Mouse (Mus musculus) lung, postnatal 4 days (tissue): Measurements from ENCODE around the gene Ankef1.

Source experiments
- DNase-seq, 2 experiments: peaks; one replicate each; pipeline ENCODE4 v3.0.0; 2021

Gene Ankef1

GRCm38 (mm10) chr2:136501651-136502050 lies at the start of gene Ankef1:
Gene Ankef1 (plus strand): TSS chr2:136501910.
- DNase-seq, result no peak

- DNase-seq, result no peak
These were observed 45.2 kb upstream of the Ankef1 start for GRCm38 (mm10) chr2:136456468-136456867.

GRCm38 (mm10) chr2:136456875-136457274 lies 44.8 kb upstream of the Ankef1 start:
- no peak for DNase-seq

- DNase-seq, result no peak
These were observed 24.1 kb upstream of the Ankef1 start for GRCm38 (mm10) chr2:136477656-136478055.

GRCm38 (mm10) chr2:136482269-136482668 lies 19.4 kb upstream of the Ankef1 start:
- no peak for DNase-seq

- DNase-seq, result no peak
These were observed 18.7 kb upstream of the Ankef1 start for GRCm38 (mm10) chr2:136483058-136483457.

- no peak for DNase-seq
These were observed 16.8 kb upstream of the Ankef1 start for GRCm38 (mm10) chr2:136484955-136485354.

GRCm38 (mm10) chr2:136485401-136485800 lies 16.3 kb upstream of the Ankef1 start:
- DNase-seq, result no peak

- DNase-seq, result peak in 1 of 2 experiments; percentile 61
These were observed 15.7 kb upstream of the Ankef1 start for GRCm38 (mm10) chr2:136485815-136486619.

- DNase-seq, result no peak
These were observed 14.7 kb upstream of the Ankef1 start for GRCm38 (mm10) chr2:136486986-136487385.

GRCm38 (mm10) chr2:136511073-136511472 lies 9.4 kb downstream of the Ankef1 start:
- no peak for DNase-seq

- no peak for DNase-seq
These were observed 10.0 kb downstream of the Ankef1 start for GRCm38 (mm10) chr2:136511756-136512155.

- no peak for DNase-seq
These were observed 11.1 kb downstream of the Ankef1 start for GRCm38 (mm10) chr2:136512802-136513201.

- no peak for DNase-seq
These were observed 12.1 kb downstream of the Ankef1 start for GRCm38 (mm10) chr2:136513806-136514205.

GRCm38 (mm10) chr2:136515501-136515900 lies 13.8 kb downstream of the Ankef1 start:
- DNase-seq, result no peak

GRCm38 (mm10) chr2:136528937-136529336 lies 27.2 kb downstream of the Ankef1 start:
- DNase-seq, result no peak

- DNase-seq, result peak; percentile 81 to 84
These were observed 30.3 kb downstream of the Ankef1 start for GRCm38 (mm10) chr2:136532033-136532432.

- DNase-seq, result no peak
These were observed 56.3 kb downstream of the Ankef1 start for GRCm38 (mm10) chr2:136558020-136558419.

- DNase-seq, result no peak
These were observed 60.6 kb downstream of the Ankef1 start for GRCm38 (mm10) chr2:136562336-136562735.

- no peak for DNase-seq
These were observed 69.1 kb downstream of the Ankef1 start for GRCm38 (mm10) chr2:136570856-136571255.

- peak in 1 of 2 experiments; percentile 8 for DNase-seq
These were observed 81.1 kb downstream of the Ankef1 start for GRCm38 (mm10) chr2:136582762-136583161.

- no peak for DNase-seq
These were observed 87.1 kb downstream of the Ankef1 start for GRCm38 (mm10) chr2:136588811-136589210.

- peak in 1 of 2 experiments; percentile 38 for DNase-seq
These were observed 94.7 kb downstream of the Ankef1 start for GRCm38 (mm10) chr2:136596451-136596850.

- no peak for DNase-seq
These were observed 97.0 kb downstream of the Ankef1 start for GRCm38 (mm10) chr2:136598743-136599142.
